ENCODE assay signal across 8 mouse cellular contexts in the genomic region with DNA sequence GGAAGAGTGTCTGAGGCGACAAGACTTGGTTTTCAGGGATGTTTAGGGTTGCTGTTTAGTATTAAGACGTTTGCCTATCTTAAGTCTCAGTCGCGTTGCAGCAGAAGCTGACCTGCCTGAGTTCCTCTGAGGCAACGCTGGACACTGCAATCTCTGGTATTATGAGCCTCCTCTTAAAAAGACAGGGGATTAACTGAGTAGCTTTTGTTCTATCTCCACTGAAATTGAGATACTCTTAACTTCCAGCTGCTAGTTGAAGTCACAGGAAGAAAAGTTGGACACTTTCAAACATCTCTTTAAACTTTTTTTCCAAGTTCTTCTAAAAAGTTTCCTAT.
DNase-seq lines count a peak whose midpoint lies in the region; ATAC-seq and TF ChIP-seq lines count a peak whose summit lies in the region.
"Not testable (repeated sequence)": the region's sequence is repeated elsewhere in the genome, so short reads cannot be mapped to it uniquely, and the experiment has no call there.

No protein-coding gene starts in this region.

- H3K27ac ChIP-seq in embryonic facial prominence, embryonic 10.5 days (replicated peaks), result peak overlapping the region; percentile 90
- peak overlapping the region; percentile 76 for H3K27ac ChIP-seq in forebrain, embryonic 15.5 days (replicated peaks)
- H3K27ac ChIP-seq in heart, postnatal 0 days (ENCODE audit: low read depth), result peak overlapping the region; percentile 65
- not testable (repeated sequence) for H3K27ac ChIP-seq in kidney, adult 2 months (ENCODE audit: insufficient read depth, low read depth, low read length); liver, adult 2 months (replicated peaks; ENCODE audit: insufficient read depth, low read depth, low read length)
- H3K27ac ChIP-seq in neural tube, embryonic 13.5 days (replicated peaks), result peak overlapping the region; percentile 81

- not testable (repeated sequence) for TF ChIP-seq CTCF in heart, postnatal 0 days (IDR thresholded peaks at IDR 0.05; ENCODE audit: low read depth); kidney, adult 2 months (conservative IDR thresholded peaks at IDR 0.05; ENCODE audit: insufficient read depth, insufficient read length, low read depth, low read length); liver, adult 2 months (IDR thresholded peaks at IDR 0.05; ENCODE audit: low read depth, low read length)

- TF ChIP-seq POLR2A in kidney, adult 2 months (IDR thresholded peaks at IDR 0.05; ENCODE audit: low read depth, low read length); liver, adult 2 months (IDR thresholded peaks at IDR 0.05; ENCODE audit: extremely low read depth, insufficient read depth, low read length): not testable (repeated sequence)

- not testable (repeated sequence) for H3K9me3 ChIP-seq in embryonic facial prominence, embryonic 10.5 days; forebrain, embryonic 15.5 days; heart, postnatal 0 days (replicated peaks; ENCODE audit: control insufficient read depth, low read length); neural tube, embryonic 13.5 days

- not testable (repeated sequence) for TF ChIP-seq EP300 in heart, postnatal 0 days (IDR thresholded peaks at IDR 0.05; ENCODE audit: low read depth)

- H3K4me1 ChIP-seq in embryonic facial prominence, embryonic 10.5 days; forebrain, embryonic 15.5 days; heart, postnatal 0 days (ENCODE audit: control insufficient read depth, insufficient read depth); kidney, adult 2 months (ENCODE audit: control insufficient read depth, insufficient read depth, low read length); liver, adult 2 months (ENCODE audit: control insufficient read depth, insufficient read depth, low read length); neural tube, embryonic 13.5 days (replicated peaks): not testable (repeated sequence)

- peak overlapping the region; percentile 81 for H3K9ac ChIP-seq in forebrain, embryonic 15.5 days (replicated peaks)
- peak overlapping the region; percentile 60 for H3K9ac ChIP-seq in heart, postnatal 0 days (replicated peaks; ENCODE audit: low read depth, low read length)
- H3K9ac ChIP-seq in liver, adult 2 months (ENCODE audit: low read depth, low read length), result peak overlapping the region; percentile 72
- H3K9ac ChIP-seq in neural tube, embryonic 13.5 days, result peak overlapping the region; percentile 86

- not testable (repeated sequence) for H3K79me2 ChIP-seq in liver, adult 2 months (ENCODE audit: control insufficient read depth, insufficient read depth, low read length)

- H3K27me3 ChIP-seq in embryonic facial prominence, embryonic 10.5 days (replicated peaks; ENCODE audit: low read depth, poor library complexity, severe bottlenecking); forebrain, embryonic 15.5 days; heart, postnatal 0 days (ENCODE audit: control insufficient read depth, insufficient read depth, low read length); kidney, adult 2 months (replicated peaks; ENCODE audit: control insufficient read depth, insufficient read depth, low read length); liver, adult 2 months (ENCODE audit: control insufficient read depth, insufficient read depth, low read length); neural tube, embryonic 13.5 days: not testable (repeated sequence)

- ATAC-seq in CD4-positive, CD25-positive, alpha-beta regulatory T cell, adult 4 months, result peak; percentile 45
- ATAC-seq in forebrain, embryonic 15.5 days (replicated peaks); heart, postnatal 0 days (ENCODE audit: insufficient read depth, low read depth); neural tube, embryonic 13.5 days (ENCODE audit: low read depth): not testable (repeated sequence)
- ATAC-seq in megakaryocyte, adult 5-6 weeks (ENCODE audit: poor library complexity, severe bottlenecking), result peak; percentile 59; the same call in 1 of the 2 replicates

- 0% methylated on average over 5 of the region's 5 CpGs for WGBS in embryonic facial prominence, embryonic 10.5 days
- 0% methylated on average over 5 of the region's 5 CpGs for WGBS in forebrain, embryonic 15.5 days
- WGBS in heart, postnatal 0 days, result 0% methylated on average over 5 of the region's 5 CpGs
- under 1% methylated on average over 5 of the region's 5 CpGs for WGBS in kidney, adult 2 months
- 0% methylated on average over 5 of the region's 5 CpGs for WGBS in liver, adult 2 months
- 0% methylated on average over 5 of the region's 5 CpGs for WGBS in neural tube, embryonic 13.5 days

- peak overlapping the region; percentile 73 for H3K4me3 ChIP-seq in embryonic facial prominence, embryonic 10.5 days
- H3K4me3 ChIP-seq in forebrain, embryonic 15.5 days, result peak overlapping the region; percentile 65
- H3K4me3 ChIP-seq in heart, postnatal 0 days (ENCODE audit: low read depth, low read length), result peak overlapping the region; percentile 77
- peak overlapping the region; percentile 93 for H3K4me3 ChIP-seq in kidney, adult 2 months (ENCODE audit: insufficient read depth, low read depth, low read length)
- peak overlapping the region; percentile 74 for H3K4me3 ChIP-seq in liver, adult 2 months (ENCODE audit: insufficient read depth, low read depth, low read length)
- H3K4me3 ChIP-seq in neural tube, embryonic 13.5 days, result peak overlapping the region; percentile 62

- peak overlapping the region; percentile 60 for H3K4me2 ChIP-seq in forebrain, embryonic 15.5 days (replicated peaks)
- peak overlapping the region; percentile 66 for H3K4me2 ChIP-seq in heart, postnatal 0 days (ENCODE audit: low read depth, low read length)
- H3K4me2 ChIP-seq in neural tube, embryonic 13.5 days, result peak overlapping the region; percentile 59

- not testable (repeated sequence) for DNase-seq in embryonic facial prominence, embryonic 10.5 days (ENCODE audit: low spot score); heart, postnatal 0 days (ENCODE audit: low spot score); kidney, adult 2 months; liver, adult 2 months (ENCODE audit: extremely low read depth, low read depth, low spot score)

- peaks cover 18% of the 10 kb centered on the region for H3K36me3 ChIP-seq in embryonic facial prominence, embryonic 10.5 days (replicated peaks)
- not testable (repeated sequence) for H3K36me3 ChIP-seq in forebrain, embryonic 15.5 days; heart, postnatal 0 days (replicated peaks; ENCODE audit: control insufficient read depth, insufficient read depth, low read length); kidney, adult 2 months (ENCODE audit: control insufficient read depth, insufficient read depth, low read length); liver, adult 2 months (ENCODE audit: control insufficient read depth, insufficient read depth, low read length); neural tube, embryonic 13.5 days
